Mouse (Mus musculus) adrenal gland, adult 8-10 months (tissue): ENCODE measurements around the gene Lamb3. TPM values are rescaled to one million over a fixed set of nuclear protein-coding genes. Genes with fewer than 3 reads are reported as not detected.

Experiments used
- DNase-seq: peaks from one replicate; pipeline ENCODE4 v3.0.0; 2022
- total RNA-seq, 4 experiments: library from RNA; stranded (reverse); gene quantifications; 2 replicates each; pipeline ENCODE4 v1.2.4; 2022

Lamb3 gene
- total RNA-seq, 4 experiments from 2014 or later = 1.2 to 2.7 (median 1.5) TPM

DNA sequence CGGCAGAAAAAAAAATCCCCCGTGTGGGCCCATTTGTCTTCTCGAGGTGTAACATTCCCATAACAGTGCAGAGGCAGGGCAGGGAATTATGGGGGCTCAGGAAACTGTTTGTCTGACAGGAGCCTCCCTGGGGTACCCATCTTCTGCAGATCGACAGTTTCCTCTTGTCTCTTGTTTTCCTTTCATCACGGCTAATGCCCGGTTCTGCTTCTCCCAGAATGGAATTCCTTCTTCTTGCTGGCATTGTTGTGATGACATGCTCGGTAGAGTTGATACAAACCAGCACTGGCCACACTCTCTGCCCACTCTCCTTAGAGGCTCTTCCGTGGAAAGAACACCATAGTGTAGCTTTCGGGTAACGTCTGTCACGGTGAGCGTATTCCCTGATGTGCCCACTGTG is 182.5 kb downstream of the Lamb3 start:
- no peak for DNase-seq

DNA sequence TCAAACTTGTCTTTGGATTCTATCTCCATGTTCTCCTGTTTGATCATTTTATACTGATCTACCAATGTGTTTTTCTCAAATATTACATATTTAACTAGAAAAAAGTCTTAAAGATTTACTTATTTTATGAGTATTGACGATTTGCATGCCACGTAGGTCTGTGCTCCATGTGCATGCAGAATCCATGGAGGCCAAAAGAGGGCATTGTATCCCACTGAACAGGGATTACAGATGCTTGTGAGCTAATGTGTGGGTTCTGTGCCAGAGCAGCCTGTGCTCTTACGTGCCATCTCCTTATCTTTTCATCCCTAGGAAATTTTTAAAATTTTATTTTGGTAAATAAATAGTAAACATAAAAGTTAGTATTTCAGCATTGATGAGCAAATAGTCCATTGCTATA is 184.8 kb downstream of the Lamb3 start:
- DNase-seq = no peak

Other genes with a start within 250 kb of the Lamb3 start
- 10 to 100 TPM; 12.0 to 15.9 (median 14.8) TPM for gene Syt14, start 171.9 kb upstream of the Lamb3 start, total RNA-seq
- 10 to 100 TPM; 16.7 to 24.1 (median 20.8) TPM for gene Diexf, start 77.4 kb upstream of the Lamb3 start, total RNA-seq
- under 1 TPM; 0.15 to 0.49 (median 0.26) TPM for gene Irf6, start 54.6 kb upstream of the Lamb3 start, total RNA-seq
- 1 to 10 TPM; 2.2 to 3.2 (median 3.0) TPM for gene A130010J15Rik, start 39.7 kb upstream of the Lamb3 start, total RNA-seq
- 1 to 10 TPM; 1.6 to 3.9 (median 2.7) TPM for gene Traf3ip3, start 6.0 kb upstream of the Lamb3 start, total RNA-seq
- 10 to 100 TPM; 58.1 to 94.0 (median 71.6) TPM for gene Hsd11b1, start 56.4 kb downstream of the Lamb3 start, total RNA-seq
- 10 to 100 TPM; 48.8 to 85.1 (median 74.4) TPM for gene G0s2, start 65.5 kb downstream of the Lamb3 start, total RNA-seq
- under 1 TPM in 3 of 4 experiments, not detected in 1; 0.12 to 0.49 (median 0.35) TPM for gene Camk1g, start 162.6 kb downstream of the Lamb3 start, total RNA-seq